Mouse (Mus musculus): ENCODE data around the gene Papss1. TPM values are rescaled to one million over a fixed set of nuclear protein-coding genes. Genes with fewer than 3 reads are reported as not detected.

Gene Papss1
- polyA plus RNA-seq, 1 experiment = 48.7 TPM

- Histone ChIP-seq H3K36me3 (ENCODE audit: control insufficient read depth, insufficient read depth) (peaks cover 9% of the 10 kb centered on the region), H3K4me2 (ENCODE audit: low read depth) (no peak overlapping the region), H3K79me2 (ENCODE audit: control insufficient read depth, insufficient read depth) (no peaks in the 10 kb centered on the region)
Measured at GRCm38 (mm10) chr3:131612847-131613246, 48.3 kb downstream of the Papss1 start.

GRCm38 (mm10) chr3:131614056-131614455 lies 49.5 kb downstream of the Papss1 start:
- Histone ChIP-seq H3K36me3 (ENCODE audit: control insufficient read depth, insufficient read depth) (peaks cover 9% of the 10 kb centered on the region), H3K27me3 (ENCODE audit: control insufficient read depth, insufficient read depth, insufficient read length) (no peaks in the 10 kb centered on the region), H3K4me3 (no peak overlapping the region), H3K79me2 (ENCODE audit: control insufficient read depth, insufficient read depth) (no peaks in the 10 kb centered on the region), H3ac (ENCODE audit: control insufficient read depth, insufficient read length) (no peak overlapping the region), H3K4me2 (ENCODE audit: low read depth) (no peak overlapping the region)
- no peak for TF ChIP-seq MAX (IDR thresholded peaks at IDR 0.05; ENCODE audit: low read depth)
- TF ChIP-seq TCF3 (IDR thresholded peaks at IDR 0.05; ENCODE audit: insufficient read length, low read depth) = no peak
- TF ChIP-seq TCF12 (IDR thresholded peaks at IDR 0.05; ENCODE audit: insufficient read depth, poor library complexity, severe bottlenecking) = no peak
- no peak for TF ChIP-seq SRF (IDR thresholded peaks at IDR 0.05; ENCODE audit: control insufficient read depth, insufficient read length, low read depth)
- no peak for TF ChIP-seq REST (IDR thresholded peaks at IDR 0.05; ENCODE audit: insufficient read depth, insufficient read length)
- TF ChIP-seq MYOG (IDR thresholded peaks at IDR 0.05; ENCODE audit: control insufficient read depth in 1 of 3, insufficient read depth in 1 of 3, insufficient read length in 2 of 3, low read depth in 2 of 3) = no peak
- TF ChIP-seq MYOD1 (IDR thresholded peaks at IDR 0.05; ENCODE audit: control insufficient read depth in 1 of 3, insufficient read length in 2 of 3, low read depth in 2 of 3) = no peak
- TF ChIP-seq POLR2A (IDR thresholded peaks at IDR 0.05; ENCODE audit: insufficient read length, low read depth) = no peak
- no peak for TF ChIP-seq POLR2AphosphoS2 (IDR thresholded peaks at IDR 0.05; ENCODE audit: insufficient read length, low read depth)
- TF ChIP-seq USF1 (IDR thresholded peaks at IDR 0.05; ENCODE audit: low read depth) = no peak
- TF ChIP-seq CEBPB (IDR thresholded peaks at IDR 0.05; ENCODE audit: insufficient read depth, poor library complexity, severe bottlenecking) = no peak
- TF ChIP-seq E2F4 (IDR thresholded peaks at IDR 0.05; ENCODE audit: insufficient read depth) = no peak

More at GRCm38 (mm10) chr3:131612847-131613246, 48.3 kb downstream of the Papss1 start:
- Histone ChIP-seq H3ac (ENCODE audit: control insufficient read depth, insufficient read length) (no peak overlapping the region), H3K4me3 (no peak overlapping the region), H3K27me3 (ENCODE audit: control insufficient read depth, insufficient read depth, insufficient read length) (no peaks in the 10 kb centered on the region)
- no peak for TF ChIP-seq MAX (IDR thresholded peaks at IDR 0.05; ENCODE audit: low read depth)
- TF ChIP-seq CEBPB (IDR thresholded peaks at IDR 0.05; ENCODE audit: insufficient read depth, poor library complexity, severe bottlenecking) = no peak
- no peak for TF ChIP-seq SRF (IDR thresholded peaks at IDR 0.05; ENCODE audit: control insufficient read depth, insufficient read length, low read depth)
- no peak for TF ChIP-seq TCF3 (IDR thresholded peaks at IDR 0.05; ENCODE audit: insufficient read length, low read depth)
- no peak for TF ChIP-seq E2F4 (IDR thresholded peaks at IDR 0.05; ENCODE audit: insufficient read depth)
- no peak for TF ChIP-seq MYOG (IDR thresholded peaks at IDR 0.05; ENCODE audit: control insufficient read depth in 1 of 3, insufficient read depth in 1 of 3, insufficient read length in 2 of 3, low read depth in 2 of 3)

GRCm38 (mm10) chr3:131618580-131619338 lies 54.2 kb downstream of the Papss1 start:
- TF ChIP-seq REST (IDR thresholded peaks at IDR 0.05; ENCODE audit: insufficient read depth, insufficient read length) = no peak
- peak in 1 of 3 experiments; percentile 51 for TF ChIP-seq MYOD1 (IDR thresholded peaks at IDR 0.05; ENCODE audit: control insufficient read depth in 1 of 3, insufficient read length in 2 of 3, low read depth in 2 of 3)
- TF ChIP-seq TCF3 (IDR thresholded peaks at IDR 0.05; ENCODE audit: insufficient read length, low read depth) = no peak
- TF ChIP-seq MYOG (IDR thresholded peaks at IDR 0.05; ENCODE audit: control insufficient read depth in 1 of 3, insufficient read depth in 1 of 3, insufficient read length in 2 of 3, low read depth in 2 of 3) = peak in 1 of 3 experiments; percentile 54
- no peak for TF ChIP-seq MAX (IDR thresholded peaks at IDR 0.05; ENCODE audit: low read depth)
- TF ChIP-seq POLR2A (IDR thresholded peaks at IDR 0.05; ENCODE audit: insufficient read length, low read depth) = no peak
- TF ChIP-seq USF1 (IDR thresholded peaks at IDR 0.05; ENCODE audit: low read depth) = peak; percentile 45
- peak; percentile 88 for TF ChIP-seq CEBPB (IDR thresholded peaks at IDR 0.05; ENCODE audit: insufficient read depth, poor library complexity, severe bottlenecking)
- H3K27me3 ChIP-seq (ENCODE audit: control insufficient read depth, insufficient read depth, insufficient read length) = no peaks in the 10 kb centered on the region
- H3K36me3 ChIP-seq (ENCODE audit: control insufficient read depth, insufficient read depth) = no peaks in the 10 kb centered on the region
- H3K4me2 ChIP-seq (ENCODE audit: low read depth) = peak overlapping the region; percentile 35
- H3K79me2 ChIP-seq (ENCODE audit: control insufficient read depth, insufficient read depth) = no peaks in the 10 kb centered on the region
- H3K4me3 ChIP-seq = no peak overlapping the region
- no peak overlapping the region for H3ac ChIP-seq (ENCODE audit: control insufficient read depth, insufficient read length)

GRCm38 (mm10) chr3:131623208-131623607 lies 58.6 kb downstream of the Papss1 start:
- H3K4me2 ChIP-seq (ENCODE audit: low read depth) = no peak overlapping the region
- no peak overlapping the region for H3ac ChIP-seq (ENCODE audit: control insufficient read depth, insufficient read length)
- no peak for TF ChIP-seq TCF3 (IDR thresholded peaks at IDR 0.05; ENCODE audit: insufficient read length, low read depth)
- no peak overlapping the region for H3K4me3 ChIP-seq
- H3K79me2 ChIP-seq (ENCODE audit: control insufficient read depth, insufficient read depth) = no peaks in the 10 kb centered on the region
- no peaks in the 10 kb centered on the region for H3K27me3 ChIP-seq (ENCODE audit: control insufficient read depth, insufficient read depth, insufficient read length)
- peaks cover 4% of the 10 kb centered on the region for H3K36me3 ChIP-seq (ENCODE audit: control insufficient read depth, insufficient read depth)

GRCm38 (mm10) chr3:131624063-131624462 lies 59.5 kb downstream of the Papss1 start:
- Histone ChIP-seq H3K27me3 (ENCODE audit: control insufficient read depth, insufficient read depth, insufficient read length) (no peaks in the 10 kb centered on the region), H3K79me2 (ENCODE audit: control insufficient read depth, insufficient read depth) (no peaks in the 10 kb centered on the region), H3K4me2 (ENCODE audit: low read depth) (no peak overlapping the region), H3K4me3 (no peak overlapping the region), H3ac (ENCODE audit: control insufficient read depth, insufficient read length) (no peak overlapping the region), H3K36me3 (ENCODE audit: control insufficient read depth, insufficient read depth) (peaks cover 4% of the 10 kb centered on the region)
- TF ChIP-seq POLR2A (IDR thresholded peaks at IDR 0.05; ENCODE audit: insufficient read length, low read depth) (no peak), TCF12 (IDR thresholded peaks at IDR 0.05; ENCODE audit: insufficient read depth, poor library complexity, severe bottlenecking) (no peak), CEBPB (IDR thresholded peaks at IDR 0.05; ENCODE audit: insufficient read depth, poor library complexity, severe bottlenecking) (no peak), REST (IDR thresholded peaks at IDR 0.05; ENCODE audit: insufficient read depth, insufficient read length) (no peak), SRF (IDR thresholded peaks at IDR 0.05; ENCODE audit: control insufficient read depth, insufficient read length, low read depth) (no peak), POLR2AphosphoS2 (IDR thresholded peaks at IDR 0.05; ENCODE audit: insufficient read length, low read depth) (no peak), MYOD1 (IDR thresholded peaks at IDR 0.05; ENCODE audit: control insufficient read depth in 1 of 3, insufficient read length in 2 of 3, low read depth in 2 of 3) (no peak), USF1 (IDR thresholded peaks at IDR 0.05; ENCODE audit: low read depth) (no peak), TCF3 (IDR thresholded peaks at IDR 0.05; ENCODE audit: insufficient read length, low read depth) (no peak), MAX (IDR thresholded peaks at IDR 0.05; ENCODE audit: low read depth) (no peak), E2F4 (IDR thresholded peaks at IDR 0.05; ENCODE audit: insufficient read depth) (no peak), MYOG (IDR thresholded peaks at IDR 0.05; ENCODE audit: control insufficient read depth in 1 of 3, insufficient read depth in 1 of 3, insufficient read length in 2 of 3, low read depth in 2 of 3) (no peak)

All from myocyte (in vitro differentiated cells).